Mouse (Mus musculus) kidney, adult 2 months (tissue): ENCODE measurements around the gene Satb2.

Experiments used
- CTCF ChIP-seq: fragments of 200-500 bp; conservative IDR thresholded peaks from 2 replicates; pipeline ENCODE4 v1.5.1; 2011; ENCODE audit warnings: low read depth, mild to moderate bottlenecking, control low read depth, low read length, moderate library complexity, mixed read lengths; ENCODE audit not compliant: insufficient read depth, insufficient read length
- POLR2A ChIP-seq: fragments of 200-500 bp; IDR thresholded peaks from one replicate; pipeline ENCODE4 v1.6.1; 2011; ENCODE audit warnings: low read depth, low read length, control low read depth

DNA sequence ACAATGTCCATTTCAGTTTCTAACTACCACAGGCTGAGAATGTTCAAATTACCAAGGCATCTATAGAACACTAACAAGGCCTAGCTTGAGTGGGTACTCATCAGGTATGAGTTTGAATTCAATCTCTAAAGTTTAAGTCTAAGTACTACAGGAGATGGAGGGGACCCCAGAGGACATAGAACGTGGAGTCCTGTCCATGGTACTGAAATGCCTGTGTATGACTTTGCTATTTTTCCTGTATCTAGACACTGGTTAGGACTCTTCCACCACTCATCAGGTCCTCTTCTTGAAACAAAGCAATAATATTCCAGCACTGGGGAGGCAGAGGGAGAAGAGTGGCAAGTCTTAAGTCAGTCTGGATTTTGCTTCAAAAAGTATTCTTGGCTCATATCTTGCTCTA is 139.5 kb downstream of the Satb2 start:
- TF ChIP-seq CTCF (no peak), POLR2A (no peak)
